Mouse (Mus musculus) lung, embryonic 16.5 days (tissue): ENCODE data around the gene Samm50. TPM values are rescaled to one million over a fixed set of nuclear protein-coding genes. Genes with fewer than 3 reads are reported as not detected.

Experiments
- ATAC-seq: fragments of 200-750 bp; cut with Nextera tagmentation; 2 replicates; pipeline ENCODE4 v1.8.0; 2017; ENCODE audit warnings: low read depth, mild to moderate bottlenecking, moderate library complexity
- H3K27ac ChIP-seq: fragments of 300-500 bp; sonication (generic); 2 replicates; pipeline ENCODE4 v1.5.1; 2014; ENCODE audit warnings: mild to moderate bottlenecking, control low read depth, low read length
- H3K27me3 ChIP-seq: fragments of 300-500 bp; sonication (generic); 2 replicates; pipeline ENCODE4 v1.6.1; 2014; ENCODE audit warnings: low read depth, low read length, mixed read lengths; ENCODE audit not compliant: control insufficient read depth, insufficient read depth
- H3K36me3 ChIP-seq: fragments of 300-500 bp; sonication (generic); 2 replicates; pipeline ENCODE4 v1.6.1; 2014; ENCODE audit warnings: low read length; ENCODE audit not compliant: control insufficient read depth, insufficient read depth
- H3K4me1 ChIP-seq: fragments of 300-500 bp; sonication (generic); replicated peaks from 2 replicates; pipeline ENCODE4 v1.6.1; 2014; ENCODE audit warnings: low read length, mixed read lengths; ENCODE audit not compliant: control insufficient read depth, insufficient read depth
- H3K4me2 ChIP-seq: fragments of 300-500 bp; sonication (generic); 2 replicates; pipeline ENCODE4 v1.6.1; 2014; ENCODE audit warnings: low read depth, low read length, control low read depth
- H3K4me3 ChIP-seq: fragments of 300-500 bp; sonication (generic); 2 replicates; pipeline ENCODE4 v1.5.1; 2014; ENCODE audit warnings: mild to moderate bottlenecking, low read length, control low read depth
- H3K9ac ChIP-seq: fragments of 300-500 bp; sonication (generic); 2 replicates; pipeline ENCODE4 v1.6.1; 2014; ENCODE audit warnings: low read length, control low read depth
- H3K9me3 ChIP-seq: fragments of 300-500 bp; sonication (generic); 2 replicates; pipeline ENCODE4 v1.6.1; 2016; ENCODE audit warnings: low read length; ENCODE audit not compliant: control insufficient read depth
- WGBS: fragments of 180-500 bp; shearing (Covaris S2); extraction: QIAGEN DNeasy Blood & Tissue Kit; methylation state at CpG from one replicate; pipeline ENCODE4 v1.1.7; 2014; 5-methylcytosine and 5-hydroxymethylcytosine counted together
- polyA plus RNA-seq: library from polyadenylated mRNA; unstranded; fragments of >200 nt; fragmentation: Nextera tagmentation; extraction: Ambion mirVana; gene quantifications from 2 replicates; pipeline ENCODE4 v1.2.1, GENCODE M21; 2015

Gene Samm50
- polyA plus RNA-seq, 1 experiment from 2014 or later, result 105 TPM

- Histone ChIP-seq H3K4me1 (peaks cover 4% of the 10 kb centered on the region; the same call in 1 of the 2 replicates), H3K9me3 (no peaks in the 10 kb centered on the region), H3K4me3 (no peak overlapping the region), H3K27ac (no peak overlapping the region), H3K36me3 (peaks cover 17% of the 10 kb centered on the region), H3K4me2 (no peak overlapping the region), H3K9ac (no peak overlapping the region), H3K27me3 (peaks cover 2% of the 10 kb centered on the region; the same call in 1 of the 2 replicates)
- ATAC-seq, result no peak
- 64% methylated on average over 2 of the region's 2 CpGs for WGBS
These were observed 23.2 kb downstream of the Samm50 start for GRCm38 (mm10) chr15:84215273-84215672.

- Histone ChIP-seq H3K36me3 (peaks cover 12% of the 10 kb centered on the region), H3K27ac (no peak overlapping the region), H3K4me3 (no peak overlapping the region), H3K9me3 (no peaks in the 10 kb centered on the region), H3K4me2 (no peak overlapping the region), H3K4me1 (peaks cover 3% of the 10 kb centered on the region; the same call in 1 of the 2 replicates), H3K27me3 (peaks cover 2% of the 10 kb centered on the region; the same call in 1 of the 2 replicates), H3K9ac (no peak overlapping the region)
- no peak for ATAC-seq
These were observed 24.0 kb downstream of the Samm50 start for GRCm38 (mm10) chr15:84216026-84216425.

- no peak overlapping the region for H3K4me2 ChIP-seq
- no peak overlapping the region for H3K9ac ChIP-seq
- H3K27me3 ChIP-seq, result peaks cover 2% of the 10 kb centered on the region; the same call in 1 of the 2 replicates
- ATAC-seq, result no peak
- H3K4me3 ChIP-seq, result no peak overlapping the region
- no peak overlapping the region for H3K27ac ChIP-seq
- H3K4me1 ChIP-seq, result peaks cover 3% of the 10 kb centered on the region; the same call in 1 of the 2 replicates
- no peaks in the 10 kb centered on the region for H3K9me3 ChIP-seq
- 35% methylated on average over 7 of the region's 7 CpGs for WGBS
- H3K36me3 ChIP-seq, result peaks cover 7% of the 10 kb centered on the region; the same call in 1 of the 2 replicates
These were observed 24.5 kb downstream of the Samm50 start for GRCm38 (mm10) chr15:84216461-84217084.

GRCm38 (mm10) chr15:84217969-84218782, 26.1 kb downstream of the Samm50 start:
- Histone ChIP-seq H3K36me3 (peaks cover 7% of the 10 kb centered on the region; the same call in 1 of the 2 replicates), H3K9ac (no peak overlapping the region), H3K9me3 (no peaks in the 10 kb centered on the region), H3K27ac (no peak overlapping the region), H3K4me1 (peaks cover 3% of the 10 kb centered on the region; the same call in 1 of the 2 replicates), H3K27me3 (peaks cover 2% of the 10 kb centered on the region; the same call in 1 of the 2 replicates), H3K4me3 (no peak overlapping the region), H3K4me2 (no peak overlapping the region)
- 27% methylated on average over 23 of the region's 23 CpGs for WGBS
- ATAC-seq, result no peak

- Histone ChIP-seq H3K4me2 (no peak overlapping the region), H3K9me3 (no peaks in the 10 kb centered on the region), H3K36me3 (peaks cover 5% of the 10 kb centered on the region; the same call in 1 of the 2 replicates), H3K27me3 (peaks cover 2% of the 10 kb centered on the region; the same call in 1 of the 2 replicates), H3K9ac (no peak overlapping the region), H3K4me3 (no peak overlapping the region), H3K4me1 (peaks cover 3% of the 10 kb centered on the region; the same call in 1 of the 2 replicates), H3K27ac (peak overlapping the region; percentile 10; the same call in 1 of the 2 replicates)
- 12% methylated on average over 9 of the region's 9 CpGs for WGBS
- ATAC-seq, result peak; percentile 56
These were observed 26.8 kb downstream of the Samm50 start for GRCm38 (mm10) chr15:84218783-84219271.

GRCm38 (mm10) chr15:84221539-84221938, 29.5 kb downstream of the Samm50 start:
- no peak for ATAC-seq
- H3K4me1 ChIP-seq, result peaks cover 3% of the 10 kb centered on the region; the same call in 1 of the 2 replicates
- H3K36me3 ChIP-seq, result no peaks in the 10 kb centered on the region
- no peak overlapping the region for H3K4me2 ChIP-seq
- peaks cover 2% of the 10 kb centered on the region; the same call in 1 of the 2 replicates for H3K27me3 ChIP-seq
- no peak overlapping the region for H3K4me3 ChIP-seq
- no peak overlapping the region for H3K9ac ChIP-seq
- H3K9me3 ChIP-seq, result no peaks in the 10 kb centered on the region
- H3K27ac ChIP-seq, result no peak overlapping the region
- 66% methylated on average over 5 of the region's 5 CpGs for WGBS

- ATAC-seq, result no peak
- Histone ChIP-seq H3K4me2 (no peak overlapping the region), H3K9me3 (no peaks in the 10 kb centered on the region), H3K9ac (no peak overlapping the region), H3K27ac (no peak overlapping the region), H3K36me3 (no peaks in the 10 kb centered on the region), H3K4me1 (peaks cover 3% of the 10 kb centered on the region; the same call in 1 of the 2 replicates), H3K4me3 (no peak overlapping the region), H3K27me3 (no peaks in the 10 kb centered on the region)
- 34% methylated on average over 6 of the region's 6 CpGs for WGBS
These were observed 31.4 kb downstream of the Samm50 start for GRCm38 (mm10) chr15:84223423-84223822.

- Histone ChIP-seq H3K36me3 (no peaks in the 10 kb centered on the region), H3K27me3 (no peaks in the 10 kb centered on the region), H3K4me3 (no peak overlapping the region), H3K9me3 (no peaks in the 10 kb centered on the region), H3K9ac (no peak overlapping the region), H3K27ac (no peak overlapping the region), H3K4me2 (no peak overlapping the region), H3K4me1 (no peaks in the 10 kb centered on the region)
- 36% methylated on average over 10 of the region's 10 CpGs for WGBS
- ATAC-seq, result no peak
These were observed 32.7 kb downstream of the Samm50 start for GRCm38 (mm10) chr15:84224779-84225178.

- Histone ChIP-seq H3K9ac (no peak overlapping the region), H3K4me1 (peaks cover 12% of the 10 kb centered on the region), H3K4me3 (no peak overlapping the region), H3K27ac (no peak overlapping the region), H3K4me2 (no peak overlapping the region), H3K36me3 (no peaks in the 10 kb centered on the region), H3K9me3 (no peaks in the 10 kb centered on the region), H3K27me3 (no peaks in the 10 kb centered on the region; the same call in 1 of the 2 replicates)
- no peak for ATAC-seq
- 76% methylated on average over 15 of the region's 15 CpGs for WGBS
These were observed 34.9 kb downstream of the Samm50 start for GRCm38 (mm10) chr15:84226918-84227317.
